Mouse (Mus musculus) c-Kit-negative CD71-positive TER-119-positive erythroid progenitor cells, embryonic 14.5 days (primary cell): ENCODE results near the gene Aldh18a1.
"Not testable (repeated sequence)": the region's sequence is repeated elsewhere in the genome, so short reads cannot be mapped to it uniquely, and the experiment has no call there.

ENCODE experiments used
- DNase-seq: peaks from one replicate; pipeline ENCODE4 v3.0.0-alpha.2; 2013; ENCODE audit warnings: low read depth, low spot score

Aldh18a1 gene

DNA sequence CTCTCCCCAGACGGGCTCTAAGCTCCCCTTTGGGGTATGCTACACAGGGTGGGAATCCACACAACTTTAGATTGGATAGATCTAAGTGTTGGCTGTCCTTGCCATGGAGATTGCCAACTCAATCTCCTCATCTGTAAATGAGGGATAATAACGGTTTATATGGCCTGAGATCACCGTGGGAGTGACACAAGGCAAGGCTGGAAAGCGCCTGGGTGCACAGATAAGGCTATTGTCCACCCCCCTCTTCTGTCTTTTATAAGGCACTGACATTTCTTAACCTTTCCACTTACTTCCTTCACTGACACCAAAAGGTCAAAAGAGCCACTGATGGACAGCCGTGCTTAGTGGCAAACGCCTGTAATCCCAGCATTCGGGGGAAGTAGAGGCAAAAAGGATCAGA, 1.4 kb downstream of the Aldh18a1 start:
- DNase-seq, result no peak

DNA sequence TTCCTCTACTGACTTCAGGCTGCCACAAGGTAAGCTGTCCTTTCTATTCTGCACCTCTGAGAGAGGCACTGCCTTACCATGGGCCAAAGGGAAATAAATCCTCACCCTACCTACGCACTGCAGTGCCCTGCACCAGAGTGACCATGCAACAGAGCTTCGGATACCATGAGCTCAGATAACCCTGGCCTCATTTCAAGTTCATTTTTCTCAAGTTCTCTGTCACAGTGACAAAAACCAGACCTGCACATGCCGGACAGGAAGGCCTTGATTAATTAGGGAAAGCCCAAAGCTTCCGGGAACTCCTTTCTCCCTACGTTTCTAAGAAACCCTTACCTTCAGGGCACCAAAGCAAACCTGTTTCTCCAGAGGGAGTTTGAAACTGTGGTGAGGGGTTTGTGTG, 6.6 kb downstream of the Aldh18a1 start:
- DNase-seq, result no peak

DNA sequence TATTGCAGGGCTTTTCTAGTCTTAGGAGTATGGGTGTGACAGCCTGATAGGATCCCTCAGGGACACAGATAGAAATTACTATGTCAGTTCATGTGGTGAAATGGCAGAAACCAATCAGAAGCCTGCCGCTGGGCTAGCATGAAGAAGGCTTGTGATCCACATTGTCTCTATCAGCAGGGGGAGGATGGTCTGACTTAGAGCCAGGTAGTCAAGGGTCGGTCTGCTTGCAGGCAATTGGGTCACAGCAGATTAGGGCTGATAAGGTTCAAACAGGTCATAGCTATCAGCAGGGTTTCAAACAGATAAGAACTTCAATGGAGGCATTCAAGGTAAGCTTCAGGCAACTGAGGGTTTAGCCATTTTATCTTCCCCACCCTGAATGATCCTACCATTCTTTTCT, 7.4 kb downstream of the Aldh18a1 start:
- no peak for DNase-seq

DNA sequence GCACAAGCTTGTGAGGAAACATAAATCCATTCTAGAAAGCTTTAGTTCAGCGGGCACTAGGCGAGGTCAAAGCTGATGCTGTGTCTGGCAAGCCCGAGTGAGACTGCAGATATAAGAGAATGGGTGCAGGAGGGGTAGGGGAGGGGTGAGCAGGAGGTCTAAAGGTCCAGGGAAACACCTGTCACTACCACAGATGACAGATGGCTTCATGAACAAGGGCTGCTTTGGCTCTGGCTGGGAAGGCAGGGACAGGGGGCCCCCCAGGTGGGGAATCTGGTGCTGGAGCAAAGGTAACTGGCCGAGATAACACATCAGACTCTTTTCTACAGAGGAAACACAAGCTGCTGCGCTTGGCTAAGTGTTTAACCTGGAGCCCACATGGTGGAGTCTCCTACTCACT, 12.8 kb downstream of the Aldh18a1 start:
- no peak for DNase-seq

DNA sequence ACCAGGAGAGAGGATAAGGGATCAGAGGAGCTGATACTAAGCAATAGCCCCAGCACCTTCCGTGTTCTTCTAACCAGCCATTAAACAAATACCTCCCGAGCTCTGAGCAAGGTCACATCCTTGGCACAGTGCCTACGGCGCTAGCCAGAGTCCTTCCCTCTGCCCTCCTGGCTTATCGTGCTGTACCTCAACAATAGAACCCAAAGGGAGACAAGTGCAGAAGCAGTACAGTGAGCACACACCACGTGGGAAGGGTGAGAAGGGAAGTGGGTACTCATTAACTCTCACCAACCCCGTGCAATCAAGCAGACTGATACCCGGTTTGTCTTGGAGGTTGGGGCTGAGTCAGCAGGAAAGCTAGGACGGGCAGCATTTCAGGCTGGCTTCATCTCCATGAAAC, 17.5 kb downstream of the Aldh18a1 start:
- DNase-seq, result no peak

DNA sequence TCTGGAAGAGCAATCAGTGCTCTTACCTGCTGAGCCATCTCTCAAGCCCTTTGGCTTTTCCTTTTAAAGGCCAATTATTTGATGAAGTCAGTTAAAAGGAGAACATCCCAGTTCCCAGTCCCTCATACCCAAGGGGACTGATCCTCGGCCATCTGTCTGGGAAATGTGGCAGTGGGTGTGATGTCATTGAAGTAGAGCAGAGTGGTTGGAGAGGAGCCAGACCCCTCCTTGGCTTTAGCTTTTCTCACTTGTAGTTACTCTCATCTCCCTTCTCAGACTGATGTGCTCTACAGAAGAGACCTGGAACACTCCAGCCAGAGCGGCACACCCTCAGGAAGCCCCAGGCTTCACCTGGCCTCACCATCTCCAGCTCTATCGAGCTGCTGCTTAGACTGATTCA, 20.6 kb downstream of the Aldh18a1 start:
- no peak for DNase-seq

DNA sequence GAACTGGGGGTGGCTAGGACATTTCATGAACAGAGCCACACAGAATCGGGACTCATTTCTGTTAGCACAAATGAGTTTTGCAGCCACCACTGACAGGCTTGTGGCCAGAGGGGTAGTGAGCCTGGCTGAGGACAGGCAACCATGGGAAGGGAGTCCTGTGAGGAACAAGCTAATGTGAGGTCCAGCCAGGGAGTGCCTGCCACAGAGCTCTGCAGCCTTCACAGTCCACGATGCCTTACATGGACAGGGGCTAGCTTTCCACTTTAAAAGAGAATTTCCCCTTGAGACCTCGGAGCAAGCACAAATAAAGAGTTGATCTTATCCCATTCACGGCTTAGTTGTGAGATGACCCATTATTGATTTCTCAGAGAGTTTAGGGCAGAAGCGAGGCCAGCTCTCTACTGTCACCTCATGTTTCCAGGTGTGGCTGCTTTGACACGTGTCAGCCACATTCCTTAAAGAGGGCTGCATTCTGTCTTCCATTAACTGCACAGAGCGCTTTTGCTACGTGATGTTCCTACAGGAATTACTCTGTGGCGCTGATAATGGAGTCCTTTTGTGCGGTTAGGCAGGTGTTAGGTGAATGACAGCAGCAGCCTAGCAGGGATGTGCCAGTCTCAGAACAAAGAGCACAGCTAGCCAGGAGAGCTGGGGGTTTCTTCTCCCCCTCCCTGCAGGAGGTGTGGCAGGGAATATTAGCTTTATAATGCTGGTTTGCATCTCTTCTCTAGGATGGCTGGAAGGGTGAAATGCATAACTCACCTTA, 24.2 kb downstream of the Aldh18a1 start:
- no peak for DNase-seq

DNA sequence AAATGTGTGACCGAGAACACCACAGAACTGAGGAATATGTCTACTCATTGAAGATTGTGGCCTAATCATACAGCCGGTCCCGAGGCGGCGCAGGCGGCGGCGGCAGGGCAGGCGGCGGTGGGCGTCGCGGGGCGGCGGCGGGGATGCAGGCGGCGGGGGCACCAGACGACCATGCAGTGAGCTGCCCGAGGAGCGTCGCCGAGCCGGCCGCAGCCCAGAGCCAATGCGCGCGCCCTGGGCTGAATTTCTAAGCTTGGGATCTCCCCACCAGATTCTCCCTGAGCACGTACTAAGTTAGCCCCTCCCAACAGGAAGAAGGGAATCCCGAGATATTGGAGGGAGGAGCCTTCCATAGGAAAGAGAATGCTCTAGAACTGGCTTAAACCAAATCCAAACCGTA, 26.7 kb downstream of the Aldh18a1 start:
- not testable (repeated sequence) for DNase-seq

DNA sequence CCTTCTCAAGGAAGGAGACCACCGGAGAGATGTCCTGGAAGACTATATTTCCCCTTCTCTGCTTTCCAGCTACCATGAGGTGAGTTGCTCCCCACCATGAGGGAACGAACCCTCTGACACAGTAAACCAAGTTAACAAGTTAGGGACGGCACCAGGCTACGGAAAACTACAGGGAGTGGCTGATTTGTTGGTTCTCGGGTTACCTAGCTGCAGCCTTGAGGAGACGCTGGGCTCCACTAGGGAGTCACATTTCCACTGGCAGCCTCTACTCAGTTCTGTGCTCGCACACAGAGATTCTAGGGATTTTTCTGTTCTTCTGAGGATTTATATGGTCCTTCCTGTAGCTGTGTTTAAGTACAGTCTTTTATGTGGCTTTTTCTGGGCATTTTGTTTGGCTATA, 32.2 kb downstream of the Aldh18a1 start:
- DNase-seq, result no peak

DNA sequence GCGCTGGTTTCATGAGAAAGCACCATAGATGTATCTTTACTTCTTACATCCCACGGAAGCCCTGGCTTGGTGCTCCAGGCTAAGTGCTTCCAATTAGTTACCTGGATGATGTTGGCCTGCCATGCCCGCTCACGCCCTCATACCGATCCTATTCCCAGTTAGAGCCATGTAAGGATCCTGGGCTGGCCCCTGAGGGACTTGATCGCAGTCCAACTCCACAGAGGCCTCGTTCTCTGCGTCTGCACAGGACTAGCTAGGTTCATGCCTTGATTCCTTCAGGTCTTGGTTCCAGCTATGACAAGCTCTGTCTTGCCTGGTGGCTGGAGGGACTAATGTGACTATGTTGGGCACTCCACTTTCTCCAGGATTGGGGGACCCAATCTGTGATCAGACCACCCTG, 33.1 kb downstream of the Aldh18a1 start:
- DNase-seq, result no peak

DNA sequence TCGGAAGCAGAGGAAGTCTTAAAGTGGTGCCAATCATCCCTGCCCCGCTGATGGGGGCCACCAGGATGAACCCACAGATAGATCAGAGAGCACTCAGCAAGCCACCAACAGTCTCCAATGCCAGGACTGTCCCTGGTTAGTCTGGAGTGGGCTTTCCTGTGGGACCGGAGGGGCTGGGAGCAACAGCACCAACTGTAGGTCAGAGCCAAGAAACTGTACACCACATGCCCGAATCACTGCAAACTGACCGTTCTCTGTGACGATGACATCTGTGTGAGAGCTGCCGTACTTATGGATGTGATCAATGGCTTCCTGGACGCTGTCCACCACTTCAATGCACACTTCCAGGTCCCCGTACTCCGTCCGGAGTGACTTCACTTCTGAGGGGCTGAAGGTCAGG, 33.9 kb downstream of the Aldh18a1 start:
- DNase-seq, result no peak

DNA sequence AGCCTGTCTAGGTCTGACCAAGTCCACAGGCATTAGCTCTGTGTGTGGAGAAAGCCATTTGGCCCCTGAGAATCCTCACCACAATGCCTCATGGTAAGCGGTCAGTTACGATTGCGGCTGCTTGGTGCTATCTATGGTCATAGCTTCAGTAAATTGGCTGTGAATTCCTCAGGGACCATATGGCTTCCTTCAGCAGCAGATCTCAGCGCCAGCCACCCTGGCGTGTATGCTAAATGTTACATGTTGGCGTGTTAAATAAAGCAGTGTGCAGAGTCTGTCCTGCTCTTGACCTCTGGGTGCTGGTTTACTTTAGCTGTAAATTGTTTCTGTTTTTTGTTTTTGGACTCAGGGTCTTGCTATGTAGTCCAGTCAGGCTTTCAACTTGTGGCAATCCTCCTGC, 34.4 kb downstream of the Aldh18a1 start:
- DNase-seq, result no peak

DNA sequence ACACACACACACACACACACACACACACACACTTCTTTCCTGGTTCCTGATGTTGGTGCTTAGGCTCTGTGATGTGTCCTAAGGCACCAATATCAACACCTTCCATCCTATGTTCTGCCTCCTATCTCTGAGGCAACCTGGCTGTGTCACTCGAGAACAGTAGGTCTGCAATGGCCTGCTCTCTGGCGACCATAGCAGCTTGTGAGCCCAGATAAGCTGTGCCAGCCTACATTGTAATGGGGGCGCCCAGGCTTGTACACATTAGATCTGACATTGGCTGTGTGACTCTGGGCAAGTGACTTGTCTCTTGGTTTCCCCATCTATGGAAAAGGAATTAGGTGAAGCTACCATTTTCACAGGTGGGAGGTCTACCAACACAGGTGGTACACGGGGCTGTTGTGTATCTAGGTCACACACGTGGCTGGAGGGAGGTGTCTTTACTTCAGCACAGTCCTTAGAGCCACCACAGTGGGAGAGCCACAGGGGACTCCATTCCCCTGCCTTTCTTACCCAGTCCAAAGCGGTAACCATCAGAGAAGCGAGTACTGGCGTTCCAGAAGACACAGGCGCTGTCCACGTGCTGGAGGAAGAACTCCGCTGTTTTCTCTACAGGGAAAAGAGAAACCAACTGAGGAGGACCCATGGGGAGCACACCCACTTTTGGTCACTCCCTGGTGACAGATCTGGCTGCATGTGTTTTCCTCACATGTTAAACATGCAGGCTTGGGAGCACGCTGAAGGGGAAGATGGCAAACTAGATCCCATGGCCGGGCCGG, 35.1 kb downstream of the Aldh18a1 start:
- peak; percentile 55 for DNase-seq

DNA sequence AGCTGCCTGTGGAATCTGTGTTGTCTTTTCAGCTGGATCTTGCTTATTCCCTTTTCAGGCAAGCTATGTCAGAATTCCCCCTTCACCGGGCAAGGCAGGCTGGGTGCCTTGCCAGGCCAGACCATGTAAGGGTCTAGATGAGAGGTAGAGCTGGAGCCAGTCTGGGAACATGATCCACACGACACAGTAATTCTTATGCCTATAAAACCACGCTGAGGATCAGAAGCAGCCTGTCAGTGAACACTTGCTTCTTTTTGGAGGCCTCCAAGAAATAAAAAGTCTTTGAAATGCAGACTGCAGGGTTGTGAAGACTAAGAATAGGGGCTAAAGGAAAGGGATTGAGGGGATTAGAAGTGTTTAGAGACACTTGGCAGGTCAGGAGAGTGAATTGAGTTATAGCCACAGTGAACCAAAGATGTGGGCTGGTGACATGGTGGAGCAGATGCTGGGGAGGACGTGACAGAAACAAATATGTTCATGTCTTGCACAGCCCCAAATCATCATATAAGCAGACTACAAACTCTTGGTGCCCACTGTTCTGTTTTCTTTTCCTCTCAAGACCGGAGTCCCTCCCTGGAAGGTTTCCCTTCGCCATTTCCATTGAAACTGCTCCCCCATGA, 38.6 kb downstream of the Aldh18a1 start:
- DNase-seq, result no peak

DNA sequence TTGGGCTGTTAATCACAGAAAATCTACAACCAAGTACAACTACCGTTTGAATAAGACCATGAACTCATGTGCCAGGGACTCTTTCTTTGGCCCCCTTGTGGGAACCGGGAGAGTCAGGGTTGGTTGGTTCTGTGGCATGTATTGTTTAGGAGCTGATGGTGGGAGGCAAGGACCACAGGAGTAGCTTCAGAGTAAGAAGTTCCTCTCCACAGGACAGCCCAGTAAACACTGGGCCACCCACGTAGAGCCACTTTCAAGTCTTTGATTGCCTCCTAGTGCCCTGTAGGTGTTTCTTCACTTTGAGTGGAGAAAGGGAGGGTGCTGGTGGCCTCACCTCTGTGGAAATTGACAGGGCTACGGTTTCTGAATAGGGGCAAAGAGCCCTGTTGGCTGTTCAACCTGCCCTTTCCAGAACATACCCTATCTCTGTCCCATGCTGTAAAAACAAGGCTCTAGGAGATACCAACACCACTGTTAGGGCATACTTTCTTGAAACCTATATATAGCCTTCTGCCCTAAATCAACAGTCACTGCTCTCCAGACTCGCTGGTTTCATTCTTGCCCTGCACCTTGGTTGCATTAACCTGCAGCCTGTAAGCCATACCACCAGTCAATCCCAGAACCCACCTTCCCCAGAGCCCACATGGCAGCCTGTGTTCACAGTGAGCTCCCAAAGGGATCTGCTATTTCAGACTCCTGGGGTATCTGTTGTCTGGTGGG, 39.3 kb downstream of the Aldh18a1 start:
- DNase-seq, result no peak

DNA sequence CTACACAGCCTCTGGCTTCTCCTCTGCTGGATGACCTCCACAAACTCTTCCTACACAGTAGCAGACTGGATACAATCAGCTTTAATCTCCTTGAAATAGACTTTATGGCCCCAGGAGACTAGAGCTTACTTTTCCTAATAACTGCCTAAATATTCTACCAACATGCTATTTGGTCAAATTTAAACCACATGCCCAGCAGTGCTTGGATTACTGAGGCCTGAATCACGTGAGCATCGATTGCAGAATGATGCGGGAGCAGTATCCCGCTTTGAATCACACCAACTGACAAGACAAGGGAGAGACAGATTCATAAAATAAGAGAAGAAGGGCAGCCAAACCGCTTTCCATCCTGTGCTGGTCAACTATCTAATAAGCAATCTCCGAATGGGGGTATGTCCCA, 39.9 kb downstream of the Aldh18a1 start:
- no peak for DNase-seq

DNA sequence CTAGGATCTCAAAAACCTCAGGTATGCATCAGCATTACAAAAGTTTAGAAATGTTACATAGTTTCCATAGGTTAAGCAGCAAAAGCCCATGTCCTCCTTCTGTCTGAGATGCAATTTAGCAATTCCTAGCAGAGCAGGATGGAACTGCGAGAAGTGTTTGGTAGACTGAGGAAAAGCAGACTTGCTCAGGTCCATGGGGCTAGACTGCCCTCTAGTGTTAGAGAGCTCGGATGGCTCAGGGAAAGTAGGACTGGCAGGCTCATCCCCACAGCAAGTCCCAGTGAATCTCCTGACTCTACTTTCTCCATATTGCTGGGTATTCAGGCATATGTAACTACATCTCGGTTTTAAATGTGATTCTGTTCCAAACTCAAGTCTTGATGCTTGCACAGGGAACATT, 43.4 kb downstream of the Aldh18a1 start:
- DNase-seq, result peak; percentile 53

DNA sequence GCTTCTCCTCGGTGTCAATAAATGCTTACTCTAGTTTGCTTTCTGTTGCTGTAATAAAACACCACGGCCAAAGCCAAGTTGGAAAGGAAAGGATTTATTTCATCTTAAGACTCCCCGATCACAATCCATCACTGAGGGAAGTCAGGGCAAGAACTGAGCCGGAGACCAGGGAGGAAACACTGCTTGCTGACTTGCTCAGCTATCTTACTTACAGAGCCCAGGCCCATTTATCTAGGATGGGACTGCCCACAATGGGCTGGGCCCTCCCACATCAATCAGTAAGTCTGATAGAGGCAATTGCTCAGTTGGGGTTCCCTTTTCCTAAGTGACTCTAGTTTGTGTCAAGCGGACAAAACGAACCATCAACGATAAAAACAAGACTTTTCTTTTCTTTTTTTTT, 45.5 kb downstream of the Aldh18a1 start:
- no peak for DNase-seq

DNA sequence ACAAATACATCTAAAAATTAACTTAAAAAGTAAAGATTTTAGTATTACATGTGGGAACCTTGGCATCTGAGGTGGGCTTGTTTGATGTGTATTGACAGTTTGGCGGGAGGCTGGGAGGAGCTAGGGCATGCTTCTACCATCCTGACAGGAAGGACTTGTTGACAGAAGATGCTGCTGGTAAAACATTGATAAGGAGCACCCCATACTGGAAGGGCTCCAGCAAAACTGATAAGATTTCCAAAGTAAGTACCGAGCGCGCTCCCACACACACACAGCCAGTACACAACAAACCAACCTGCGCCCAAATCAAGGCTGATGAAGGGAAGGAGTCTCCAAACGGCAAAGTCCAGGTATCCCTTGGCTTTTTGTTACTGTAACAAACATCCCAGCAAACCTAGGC, 51.7 kb downstream of the Aldh18a1 start:
- peak; percentile 48 for DNase-seq

DNA sequence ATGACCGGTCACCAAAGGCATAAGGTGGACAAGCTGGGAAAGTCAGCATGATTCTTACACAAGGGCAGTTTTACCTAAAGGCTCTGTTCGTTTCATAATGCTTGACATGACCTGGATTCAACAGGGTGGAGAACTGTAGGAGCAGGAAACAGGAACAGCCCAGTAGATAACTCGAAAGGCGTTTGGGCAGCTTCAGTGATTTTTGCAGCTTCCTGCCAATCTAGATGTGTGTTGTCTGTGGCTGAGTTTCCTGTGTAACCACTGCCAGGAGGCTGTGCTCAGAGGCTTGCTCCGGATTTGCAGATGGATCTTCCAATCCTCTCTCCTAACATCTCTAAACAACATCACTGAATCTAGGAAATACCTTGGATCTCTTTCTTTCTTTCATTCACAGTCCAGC, 55.7 kb downstream of the Aldh18a1 start:
- no peak for DNase-seq

DNA sequence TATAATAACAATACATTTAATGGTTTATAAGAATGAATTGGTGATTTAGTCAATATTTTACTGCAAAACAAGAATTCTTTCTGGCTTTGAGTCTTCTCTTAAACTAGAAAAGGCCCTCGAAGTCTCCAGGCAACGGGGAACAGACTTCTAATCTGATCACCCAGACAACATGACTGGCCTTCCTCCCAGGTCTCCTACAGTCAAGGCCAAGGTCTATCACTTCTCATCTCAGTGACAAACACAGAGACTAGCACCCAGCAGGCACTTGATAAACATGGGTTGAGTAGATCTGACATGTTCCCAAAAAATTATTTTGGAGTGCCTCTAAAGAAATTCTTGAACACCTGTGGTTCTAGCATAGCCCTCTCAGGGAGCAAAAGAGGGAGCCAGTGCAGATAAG, 57.9 kb downstream of the Aldh18a1 start:
- no peak for DNase-seq

DNA sequence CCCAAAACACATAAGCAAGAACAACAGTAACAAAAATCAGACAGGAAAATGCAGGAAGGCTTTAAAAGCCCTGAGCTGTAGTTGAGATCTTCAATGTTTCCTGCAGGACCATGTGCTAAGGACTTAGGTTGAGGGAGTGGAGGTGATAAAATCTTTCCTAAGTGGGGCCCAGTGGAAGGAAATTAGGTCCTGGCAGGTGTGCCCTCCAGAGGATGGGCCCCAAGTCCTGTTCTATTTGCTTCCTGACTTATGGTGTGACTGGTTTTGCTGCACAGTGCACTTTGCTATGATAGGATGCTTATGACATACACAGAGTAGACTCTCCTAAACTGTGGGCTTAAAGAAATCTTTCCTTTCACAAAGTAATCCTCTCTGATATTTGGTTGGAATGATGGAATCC, 60.0 kb downstream of the Aldh18a1 start:
- no peak for DNase-seq
